Mouse (Mus musculus) frontal cortex, adult (tissue): Measurements from ENCODE around the gene Cacna1i.

ENCODE experiments used
- ATAC-seq: cut with Nextera tagmentation; 2 replicates; pipeline ENCODE4 v1.9.2; 2017; ENCODE audit warnings: mild to moderate bottlenecking, moderate library complexity, mixed read lengths; ENCODE audit not compliant: low TSS enrichment

Cacna1i gene

DNA sequence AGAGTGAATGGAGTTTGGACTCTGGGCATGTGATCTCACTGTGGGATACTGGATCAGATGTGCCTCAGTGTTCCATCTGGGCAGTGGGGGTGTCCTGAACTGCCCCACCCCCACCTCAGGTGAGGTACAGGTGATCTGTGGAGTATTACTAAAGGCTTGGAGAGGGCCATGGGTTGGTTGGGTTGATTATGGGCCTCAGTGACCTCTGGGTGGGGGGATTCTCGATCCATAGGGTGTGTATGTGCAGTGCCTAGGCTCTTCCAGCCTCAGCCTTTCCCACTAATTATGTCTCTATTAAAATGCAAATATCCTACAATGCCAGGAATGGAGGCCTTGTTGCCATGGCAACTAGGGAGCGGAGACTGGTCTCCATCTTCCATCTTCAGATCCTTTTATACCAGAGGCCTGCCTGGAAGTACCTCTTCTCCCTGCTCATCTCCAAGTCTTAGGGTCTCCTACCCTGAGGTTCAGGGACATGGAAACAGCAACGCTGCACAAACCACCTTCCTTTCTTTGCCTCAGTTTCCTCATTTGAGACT, 15.1 kb upstream of the Cacna1i start:
- ATAC-seq, result no peak

DNA sequence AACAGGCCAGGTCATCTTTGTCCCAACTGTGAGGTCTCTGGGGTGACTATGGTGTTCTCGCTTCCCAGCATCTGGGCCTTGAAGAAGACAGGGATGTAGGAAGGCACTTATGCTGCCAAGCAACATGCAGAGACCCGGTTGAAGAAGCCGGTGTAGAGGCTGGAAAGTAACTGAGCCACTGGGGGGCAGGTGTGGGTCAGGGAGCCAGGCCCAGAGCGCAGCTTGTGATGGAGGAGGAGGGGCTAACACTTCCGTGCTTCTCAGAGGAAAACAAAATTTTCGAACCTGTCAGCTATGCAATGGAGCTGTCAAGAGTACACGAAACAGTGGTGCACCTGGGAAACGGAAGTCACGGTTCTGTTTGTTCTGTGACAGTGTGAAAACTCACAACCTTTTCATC, 9.9 kb upstream of the Cacna1i start:
- no peak for ATAC-seq

DNA sequence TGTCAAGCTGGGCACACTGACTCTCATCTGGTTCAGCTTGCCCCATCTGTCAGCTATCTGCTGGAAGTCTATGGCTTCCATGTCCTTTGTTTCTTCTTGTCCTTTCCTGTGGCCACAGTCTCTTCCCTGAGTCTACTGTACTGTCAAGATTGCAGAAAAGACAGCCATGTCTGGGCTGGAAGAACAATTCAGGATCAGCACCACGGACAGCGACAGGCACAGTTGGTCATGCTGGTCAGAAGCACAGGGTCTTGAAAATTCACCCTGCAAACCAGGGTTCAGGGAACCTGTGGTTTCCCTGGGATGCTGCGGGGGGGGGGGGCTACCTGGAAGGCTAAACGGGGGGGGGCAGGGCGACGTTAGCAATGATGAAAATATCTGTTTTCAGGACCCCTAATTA, 9.4 kb upstream of the Cacna1i start:
- ATAC-seq, result no peak

DNA sequence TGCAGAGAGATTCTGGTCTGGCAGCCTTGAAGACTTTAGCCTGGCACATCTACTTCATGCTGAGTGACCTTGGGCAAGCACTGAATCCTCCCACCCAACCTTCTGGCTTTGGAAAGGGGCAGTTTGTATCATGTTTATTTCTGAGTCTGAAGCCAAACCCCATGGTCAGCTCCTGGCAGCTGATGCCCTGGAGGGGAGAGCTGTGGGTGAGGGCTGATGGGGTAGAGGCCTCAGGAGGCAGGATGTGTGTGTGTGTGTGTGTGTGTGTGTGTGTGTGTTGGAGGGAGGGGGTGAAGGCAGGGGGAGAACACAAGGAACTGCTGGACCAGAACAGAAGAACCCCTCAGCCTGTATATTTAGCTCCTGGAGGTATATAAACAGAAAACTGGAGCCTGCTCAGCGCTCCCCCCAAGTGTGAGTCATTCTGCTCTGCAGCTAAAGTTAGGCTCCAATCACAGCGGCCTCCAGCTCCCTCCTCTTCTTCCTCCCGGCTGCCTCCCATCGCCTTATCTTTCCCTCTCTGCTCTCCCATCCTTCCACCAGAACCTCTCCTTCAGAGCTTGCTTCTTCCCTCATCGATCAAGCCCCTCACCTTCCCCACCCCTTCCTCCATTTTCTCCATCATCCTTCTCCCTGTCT, 8.8 kb upstream of the Cacna1i start:
- peak; percentile 91 for ATAC-seq

DNA sequence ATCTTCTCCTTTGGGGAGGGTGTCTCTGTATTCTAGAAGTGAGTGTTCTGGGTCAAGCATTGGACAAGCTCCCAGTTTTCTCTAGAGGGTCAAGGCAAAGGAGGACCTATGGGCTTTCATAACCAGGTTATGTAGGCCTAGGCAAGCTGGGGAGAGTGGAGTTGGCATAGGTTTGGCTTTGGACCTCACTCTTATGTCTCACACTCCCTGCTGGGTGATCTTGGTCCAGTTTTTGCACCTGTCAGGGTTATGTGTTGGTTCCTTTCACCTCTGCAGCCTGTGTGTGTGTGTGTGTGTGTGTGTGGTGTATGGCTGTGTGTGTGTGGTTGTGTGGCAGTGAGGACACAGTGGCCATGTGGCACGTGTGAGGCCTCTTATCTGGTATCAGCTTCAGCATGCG, 8.0 kb upstream of the Cacna1i start:
- ATAC-seq, result peak; percentile 18; the same call in 1 of the 2 replicates

DNA sequence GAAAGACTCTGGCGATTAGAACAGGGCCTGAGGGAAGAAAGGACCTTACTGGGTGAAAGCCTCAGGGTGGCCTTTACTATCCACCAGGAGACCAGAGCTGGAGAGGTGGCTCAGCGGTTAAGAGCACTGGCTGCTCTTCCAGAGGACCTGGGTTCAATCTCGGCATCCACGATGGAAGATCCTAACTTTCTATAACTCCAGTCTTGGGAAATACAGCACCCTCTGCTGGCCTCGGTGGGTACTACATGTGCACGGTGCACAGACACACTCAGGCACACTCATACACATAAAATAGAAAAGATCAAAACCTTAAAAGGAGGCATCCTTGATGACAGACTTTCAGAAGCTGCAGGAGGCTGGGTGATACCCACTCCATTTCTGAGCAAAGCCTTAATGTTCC, 6.4 kb upstream of the Cacna1i start:
- ATAC-seq, result no peak

DNA sequence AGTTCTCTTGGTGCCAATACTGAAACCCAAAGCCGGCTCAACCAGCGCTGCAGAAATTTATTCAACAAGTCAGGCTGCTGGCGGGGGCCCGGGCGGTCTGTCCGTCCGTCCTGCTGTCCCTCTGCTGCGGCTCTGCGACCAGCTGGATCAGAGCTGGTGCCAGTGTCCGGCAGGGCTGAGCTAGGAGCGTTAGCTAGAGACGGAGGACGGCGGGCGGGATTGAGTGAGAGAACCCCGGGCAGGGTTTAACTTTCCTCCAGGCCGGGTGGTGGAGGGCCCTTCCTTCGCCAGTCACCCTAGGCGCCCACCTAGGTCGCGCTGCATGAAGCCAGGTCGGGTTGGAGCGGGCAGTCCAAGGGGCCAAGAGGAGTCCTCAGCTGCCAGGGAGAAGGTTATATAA, 998 bp downstream of the Cacna1i start:
- no peak for ATAC-seq

DNA sequence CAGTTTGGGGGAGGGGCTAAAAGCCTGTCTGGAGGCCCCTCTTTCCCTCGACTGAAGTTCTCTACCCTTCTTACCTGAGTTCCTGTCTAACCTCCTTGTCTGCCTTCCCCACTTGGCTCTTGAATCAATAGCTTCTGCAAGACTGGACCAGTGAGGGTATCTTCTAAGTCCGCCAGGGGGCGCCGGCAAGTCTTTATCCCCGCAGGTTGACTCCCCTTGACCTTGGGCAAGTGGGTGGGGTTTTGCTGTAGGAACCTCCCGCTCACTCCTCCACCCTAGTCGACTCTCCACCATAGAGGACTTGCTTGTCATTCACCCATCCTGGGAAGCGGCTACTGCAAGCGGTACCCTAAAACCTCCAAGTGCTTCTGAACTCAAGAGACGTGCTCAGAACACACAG, 2.4 kb downstream of the Cacna1i start:
- peak; percentile 39; the same call in 1 of the 2 replicates for ATAC-seq

DNA sequence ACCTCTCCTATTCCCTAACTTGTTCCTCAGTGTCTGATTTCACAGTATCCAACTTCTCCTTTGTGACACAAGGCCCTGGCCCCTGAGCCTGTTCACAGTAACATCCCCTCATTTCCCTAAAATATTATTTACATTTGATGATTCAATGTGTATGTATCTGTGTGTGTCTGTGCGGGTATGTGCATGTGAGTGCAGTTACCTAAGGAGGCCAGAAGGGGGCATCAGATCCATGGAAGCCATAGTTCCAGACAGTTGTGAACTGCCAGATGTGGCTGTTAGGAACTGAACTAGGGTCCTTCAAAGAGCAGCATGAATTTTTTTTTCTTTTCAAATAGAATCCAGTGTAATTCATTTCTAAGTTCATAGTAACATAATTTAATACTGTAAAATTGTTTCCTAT, 10.1 kb downstream of the Cacna1i start:
- no peak for ATAC-seq

DNA sequence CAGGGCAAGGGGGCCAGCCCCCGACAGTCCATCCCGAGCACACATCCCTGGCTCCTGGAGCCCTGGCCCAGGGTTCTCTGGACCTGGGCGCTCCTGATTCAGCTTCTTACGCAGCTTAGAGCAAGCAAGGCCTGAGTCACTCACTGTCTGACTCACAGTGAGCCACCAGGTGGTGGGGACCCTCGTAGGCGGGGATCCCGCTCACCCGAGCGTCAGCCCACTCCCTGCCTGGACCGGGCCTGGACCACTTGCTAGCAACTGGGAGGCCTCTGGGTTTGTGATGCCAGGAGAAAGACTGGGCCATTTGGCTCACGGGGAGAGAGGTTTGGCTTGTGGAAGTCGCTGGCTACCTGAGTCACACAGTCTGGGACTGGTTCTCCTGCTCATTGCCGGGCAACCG, 16.7 kb downstream of the Cacna1i start:
- ATAC-seq, result peak; percentile 78

DNA sequence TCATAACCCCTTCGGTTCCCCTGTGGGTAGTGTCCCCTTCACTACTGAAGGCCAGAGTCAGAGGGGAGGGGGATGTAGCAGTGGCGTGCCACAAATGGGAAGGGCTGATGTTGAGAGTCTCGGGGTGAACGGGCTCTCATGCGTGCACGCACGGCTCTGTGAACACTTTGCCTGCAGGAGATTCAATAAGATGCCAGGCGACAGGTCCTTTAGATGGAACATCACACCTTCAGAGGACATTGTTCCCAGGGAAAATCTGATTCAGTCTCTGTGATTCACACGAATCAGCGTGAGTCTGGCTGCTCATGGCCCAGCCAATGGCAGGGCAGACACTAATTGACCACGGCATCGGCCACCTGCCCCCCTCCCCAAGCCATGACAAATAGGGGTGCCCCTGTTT, 17.1 kb downstream of the Cacna1i start:
- 0 out of 2 replicates have a peak, but pooled peaks have one; percentile 5 for ATAC-seq

DNA sequence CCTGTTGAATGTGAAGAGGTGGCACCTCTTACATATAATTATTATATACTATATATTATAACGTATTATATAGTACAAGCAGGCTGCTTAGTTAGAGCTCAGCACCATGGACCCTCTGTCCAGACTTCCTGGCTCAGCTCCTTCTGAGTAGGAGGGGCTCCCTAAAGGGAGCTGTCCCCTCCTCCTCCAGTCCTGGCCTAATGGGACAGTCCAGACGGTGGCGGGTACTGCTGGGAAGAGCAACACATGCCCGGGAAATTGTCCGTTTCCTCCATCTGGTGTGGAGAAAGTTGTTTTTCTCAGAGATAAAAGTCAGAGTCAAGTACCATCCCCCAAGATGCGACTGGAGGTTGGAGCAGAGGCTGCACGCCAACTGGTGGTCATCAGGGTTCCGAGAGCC, 19.1 kb downstream of the Cacna1i start:
- ATAC-seq, result no peak

DNA sequence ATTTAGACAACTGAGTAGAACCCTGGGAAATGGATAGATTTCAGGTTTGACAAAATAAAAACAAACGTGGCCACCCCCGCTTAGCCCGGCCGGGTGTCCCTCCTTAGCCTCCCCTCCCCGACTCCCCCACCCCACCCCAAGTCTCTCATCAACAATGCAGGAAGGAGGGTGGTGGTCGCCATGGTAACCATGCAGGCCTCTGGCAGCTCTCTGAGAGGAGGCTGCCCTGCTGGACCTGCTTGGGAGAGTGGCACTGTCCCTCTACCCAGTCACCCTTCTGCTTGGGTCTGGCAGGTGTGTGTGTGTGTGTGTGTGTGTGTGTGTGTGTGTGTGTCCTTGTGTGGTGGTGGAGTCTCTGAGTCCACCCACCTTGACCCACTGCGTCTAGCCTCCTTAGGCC, 27.7 kb downstream of the Cacna1i start:
- ATAC-seq, result no peak

DNA sequence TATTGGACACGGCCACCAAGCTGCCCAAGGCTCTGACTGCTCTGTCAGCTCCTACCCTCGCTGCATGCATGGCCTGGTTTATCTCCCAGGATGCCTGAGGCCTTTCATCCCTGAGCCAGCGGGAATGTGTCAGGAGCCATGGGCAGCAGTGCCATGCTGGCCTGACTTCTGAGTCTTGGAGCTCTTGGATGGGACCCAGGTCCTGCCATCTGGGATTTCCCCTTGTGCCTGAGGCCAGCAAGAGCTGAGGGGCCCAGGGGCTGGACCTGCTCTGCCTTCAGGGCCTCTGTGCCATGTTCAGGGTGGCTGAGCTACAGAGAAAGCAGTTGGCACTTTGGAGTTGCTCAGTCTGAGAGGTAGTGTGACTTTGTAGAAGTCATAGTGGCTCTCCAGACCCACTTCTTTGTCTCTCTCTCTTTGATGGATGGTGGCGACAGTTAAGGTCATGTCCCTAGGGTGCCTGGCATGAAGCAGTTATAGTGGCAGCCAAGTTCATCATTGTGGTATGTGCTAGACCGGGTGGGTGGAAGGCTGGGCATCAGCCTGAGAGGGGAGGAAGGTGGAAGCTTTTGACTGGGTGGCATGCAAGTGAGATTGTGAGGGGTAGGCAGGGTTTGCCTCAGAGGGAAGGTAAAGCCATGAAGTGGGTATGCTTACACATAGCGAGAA, 30.1 kb downstream of the Cacna1i start:
- ATAC-seq, result no peak

DNA sequence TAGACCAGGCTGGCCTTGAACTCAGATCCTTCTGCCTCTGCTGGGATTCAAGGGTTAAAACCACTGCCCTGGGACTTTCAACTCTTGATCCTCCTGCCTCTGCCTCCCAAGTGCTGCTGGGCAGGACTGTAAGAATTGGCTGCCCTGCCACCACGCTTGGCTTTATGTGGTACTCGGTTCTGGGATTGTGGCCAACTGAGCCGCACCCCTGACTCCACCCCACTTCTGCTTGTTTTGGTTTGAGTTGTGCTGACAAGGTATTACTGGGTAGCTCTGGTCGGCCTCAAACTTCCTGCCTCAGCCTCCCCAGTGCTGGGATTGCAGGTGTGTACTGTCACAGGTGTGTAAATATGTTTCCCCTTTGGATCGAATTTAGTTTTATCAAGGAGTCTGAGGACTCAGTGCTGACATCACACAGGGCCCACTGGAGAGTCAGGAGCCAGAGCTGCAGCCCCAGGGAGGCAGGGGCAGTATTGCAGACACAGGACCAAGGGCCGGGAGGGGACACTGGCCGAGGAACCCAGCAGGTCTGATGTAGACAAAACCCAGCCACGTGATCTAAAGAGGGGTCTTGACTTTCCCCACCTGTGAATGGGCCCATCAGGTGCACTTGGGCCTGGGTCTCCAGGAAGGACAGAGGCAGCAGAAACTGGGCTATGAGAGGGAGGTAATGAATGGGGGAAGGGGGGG, 30.9 kb downstream of the Cacna1i start:
- ATAC-seq, result no peak

DNA sequence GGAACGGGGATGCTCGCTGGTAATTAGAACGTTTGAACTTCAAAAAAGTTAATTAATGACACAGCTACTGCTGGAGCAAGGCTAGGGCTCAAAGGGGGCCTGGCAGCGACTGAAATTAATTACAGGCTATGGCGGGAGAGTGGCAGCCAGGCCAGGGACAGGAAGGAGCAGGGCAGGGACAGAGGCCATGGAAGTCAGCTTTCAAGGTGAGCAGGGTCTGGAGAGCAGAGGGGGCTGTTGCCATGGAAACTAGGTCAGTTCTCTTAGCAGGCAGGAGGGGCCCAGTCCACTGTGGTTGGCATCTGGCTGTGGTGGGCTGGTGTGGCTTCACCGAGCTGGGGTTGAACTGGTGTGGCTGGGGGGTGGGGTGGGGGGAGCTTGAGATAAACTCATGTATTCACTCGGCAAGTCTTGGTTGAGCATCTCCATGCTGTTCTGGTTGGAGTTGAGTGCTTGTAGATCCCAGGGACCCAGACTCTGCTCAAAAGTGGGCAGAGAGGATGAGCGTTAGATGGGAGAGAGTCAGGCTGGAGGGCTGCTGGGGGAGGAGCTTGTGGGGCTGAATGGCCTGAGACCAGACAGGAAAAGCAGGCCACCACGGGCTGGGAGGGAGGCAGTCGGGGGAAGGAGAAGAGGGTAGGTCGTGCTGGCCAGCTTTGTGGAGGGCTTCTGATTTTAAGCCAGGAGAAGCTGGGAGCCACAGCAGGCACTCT, 31.7 kb downstream of the Cacna1i start:
- ATAC-seq, result no peak

DNA sequence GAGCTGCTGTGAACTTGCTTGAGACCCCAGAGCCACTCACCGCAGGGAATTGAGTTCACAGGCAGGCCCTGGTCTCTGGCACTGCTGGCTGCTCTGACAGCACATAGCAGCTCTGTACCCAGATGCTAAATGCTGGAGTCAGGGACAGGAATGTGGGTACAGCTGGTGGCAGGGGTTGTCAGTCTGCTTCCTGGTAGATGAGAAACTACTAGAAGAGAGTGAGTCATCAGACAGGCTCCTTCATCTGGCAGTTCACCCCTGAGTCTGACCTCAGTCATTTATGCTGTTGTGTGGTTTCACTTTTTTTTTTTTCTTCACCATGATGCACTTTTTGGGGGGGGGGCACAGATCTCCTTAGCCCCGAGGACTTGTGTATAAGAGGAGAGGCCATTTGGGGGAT, 32.3 kb downstream of the Cacna1i start:
- ATAC-seq, result no peak; the same call in 1 of the 2 replicates

DNA sequence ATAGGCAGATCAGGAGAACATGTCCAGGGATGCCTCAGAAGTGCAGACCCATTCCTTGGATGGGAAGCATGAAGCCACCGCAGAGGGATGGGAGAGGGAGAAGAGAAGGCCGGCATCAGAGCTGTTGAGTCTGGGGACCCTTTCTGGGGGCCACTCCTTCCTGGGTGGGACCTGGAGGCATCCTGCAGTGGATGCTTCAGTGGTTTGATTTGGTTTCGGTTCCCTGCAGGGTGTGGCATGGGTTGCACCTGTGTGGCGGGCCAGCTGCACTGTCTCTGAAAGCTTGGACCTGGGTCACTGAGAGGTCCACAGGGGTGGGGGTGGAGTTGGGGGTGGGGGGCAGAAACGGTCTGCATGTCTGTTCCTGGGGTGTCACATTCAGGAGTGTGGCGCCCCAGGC, 32.9 kb downstream of the Cacna1i start:
- no peak for ATAC-seq

DNA sequence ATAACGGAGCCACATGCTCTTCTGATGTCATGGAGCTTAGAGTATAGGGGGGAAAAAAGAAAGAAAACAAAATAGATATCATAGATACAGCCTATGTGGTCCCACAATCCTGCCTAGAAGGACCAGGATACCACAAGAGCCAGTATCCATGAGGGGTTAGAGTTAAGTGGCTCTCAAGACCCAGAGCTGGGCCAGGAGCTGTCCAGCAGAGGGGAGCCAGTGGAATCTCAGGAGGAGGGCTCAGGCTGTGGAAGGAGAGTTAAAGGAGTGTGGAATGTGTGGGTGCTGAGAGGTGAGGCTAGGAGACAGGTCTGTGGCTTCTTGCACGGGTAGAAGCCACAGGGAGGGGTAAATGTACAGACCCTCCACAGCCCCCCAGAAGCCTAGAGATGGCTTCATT, 38.2 kb downstream of the Cacna1i start:
- ATAC-seq, result no peak

DNA sequence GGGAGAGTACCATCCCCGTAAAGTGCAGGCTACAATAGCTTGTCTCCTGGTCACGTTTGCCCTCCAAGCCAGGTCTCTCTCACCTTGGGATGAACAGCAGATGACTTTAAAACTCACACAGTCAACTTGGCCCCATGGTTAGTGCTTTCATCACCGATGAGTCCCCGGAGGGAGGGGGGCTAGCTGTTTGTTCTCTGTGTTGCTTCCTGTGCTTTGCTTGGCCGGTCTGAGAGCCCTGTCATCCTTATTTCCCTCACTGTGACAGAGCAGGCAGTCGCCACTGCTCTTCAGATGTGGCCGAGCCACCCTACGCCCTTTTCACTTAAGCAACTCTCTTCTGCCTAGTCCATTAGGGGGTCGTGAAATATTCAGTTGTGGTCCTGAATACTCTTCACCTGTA, 38.7 kb downstream of the Cacna1i start:
- ATAC-seq, result no peak

DNA sequence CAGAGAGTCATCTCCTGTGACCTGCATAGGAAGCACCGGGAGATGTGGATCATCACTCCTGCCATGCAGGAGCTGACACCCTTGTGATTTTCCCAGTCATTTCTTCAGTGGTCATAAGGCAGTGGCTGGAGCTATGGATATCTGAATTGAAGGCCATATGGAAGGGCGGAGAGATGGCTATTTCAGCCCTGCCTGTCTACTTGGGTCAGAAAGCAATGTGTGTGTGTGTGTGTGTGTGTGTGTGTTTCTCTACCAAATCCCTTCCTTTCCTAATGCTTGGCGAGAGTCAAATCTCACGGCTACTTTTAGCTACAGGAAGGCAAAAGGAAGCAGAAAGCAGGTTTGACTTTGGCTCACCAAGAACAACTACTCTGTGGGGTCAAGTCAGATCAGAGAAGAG, 39.9 kb downstream of the Cacna1i start:
- ATAC-seq, result no peak
